Mouse (Mus musculus): ENCODE results near the gene Exosc6.
"Not testable (repeated sequence)": the region's sequence is repeated elsewhere in the genome, so short reads cannot be mapped to it uniquely, and the experiment has no call there.

Exosc6 gene

DNA sequence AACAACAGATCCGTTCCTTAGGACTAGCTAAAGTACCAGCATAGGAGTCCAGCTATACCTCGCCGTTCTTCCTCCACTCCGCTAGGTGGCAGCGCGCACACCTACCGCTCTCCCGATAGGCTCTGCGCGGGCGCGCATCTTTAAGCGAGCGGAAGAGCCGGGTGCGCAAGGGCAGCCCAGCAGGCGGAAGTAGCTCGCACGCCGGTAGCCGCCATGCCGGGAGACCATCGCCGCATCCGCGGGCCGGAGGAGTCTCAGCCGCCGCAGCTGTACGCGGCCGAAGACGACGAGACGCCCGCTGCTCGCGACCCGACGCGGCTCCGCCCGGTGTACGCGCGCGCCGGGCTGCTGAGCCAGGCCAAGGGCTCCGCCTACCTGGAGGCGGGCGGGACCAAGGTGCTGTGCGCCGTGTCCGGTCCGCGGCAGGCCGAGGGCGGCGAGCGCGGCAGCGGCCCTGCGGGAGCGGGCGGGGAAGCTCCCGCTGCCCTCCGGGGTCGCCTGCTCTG lies at the start of gene Exosc6:
Gene Exosc6 (plus strand): TSS at position 182 of the 506 bp plus-strand sequence.
- DNase-seq (ENCODE audit: low spot score): peak; percentile 97

- not testable (repeated sequence) for DNase-seq (ENCODE audit: low spot score)
These were observed 45.7 kb upstream of the Exosc6 start for GRCm38 (mm10) chr8:111010230-111010991.

GRCm38 (mm10) chr8:111026609-111027008 lies 29.5 kb upstream of the Exosc6 start:
- not testable (repeated sequence) for DNase-seq (ENCODE audit: low spot score)

DNA sequence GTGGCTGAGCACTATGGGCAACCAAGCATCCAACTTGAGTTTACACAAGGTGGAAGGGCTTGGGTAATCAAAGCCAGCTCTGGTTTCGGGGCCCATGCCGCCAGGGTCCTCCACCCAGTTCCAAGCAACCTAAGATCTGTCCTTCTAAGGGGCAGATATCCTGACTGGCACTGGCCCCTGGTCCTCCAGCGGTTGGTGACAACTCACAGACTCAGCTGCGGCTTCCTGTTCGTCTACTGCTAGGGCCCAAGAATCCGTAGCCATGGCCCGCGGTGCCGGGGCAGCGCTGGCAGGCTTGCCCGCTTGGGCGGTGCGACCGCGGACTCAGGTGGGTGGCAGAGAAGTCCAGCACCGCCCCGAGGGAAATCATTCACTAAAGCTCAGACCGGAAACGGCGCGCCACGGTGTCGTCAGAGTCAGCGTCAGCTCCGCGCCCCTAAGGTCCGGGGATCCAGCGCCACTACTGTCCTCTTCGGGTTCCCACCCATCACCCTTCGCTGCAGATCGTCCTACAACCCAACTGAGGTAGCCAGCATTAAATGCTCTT lies 28.7 kb upstream of the Exosc6 start:
- peak; percentile 84 for DNase-seq (ENCODE audit: low spot score)

- peak; percentile 17 for DNase-seq (ENCODE audit: low spot score)
These were observed 26.6 kb upstream of the Exosc6 start for GRCm38 (mm10) chr8:111029589-111029988.

- DNase-seq (ENCODE audit: low spot score): no peak
These were observed 26.1 kb upstream of the Exosc6 start for GRCm38 (mm10) chr8:111030045-111030444.

DNA sequence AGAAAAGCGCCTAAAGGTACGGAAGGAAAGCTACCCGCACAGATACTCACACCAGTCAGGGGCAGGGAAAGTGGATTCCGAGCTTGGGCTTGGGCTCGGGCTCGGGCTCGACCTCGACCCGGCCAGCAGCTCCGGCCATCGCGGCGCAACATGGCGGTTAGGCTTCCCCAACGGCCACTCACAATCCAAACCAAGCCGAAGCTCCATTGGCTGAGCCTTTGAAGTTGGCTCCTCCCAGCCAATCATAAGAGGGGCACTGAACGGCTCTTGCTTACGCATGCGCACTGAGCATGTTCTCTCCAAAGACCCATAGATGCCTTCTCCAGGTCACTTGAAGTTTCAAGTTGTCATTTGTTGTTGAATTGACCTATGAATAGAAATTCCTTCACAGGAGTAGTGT lies 24.6 kb upstream of the Exosc6 start, which contains the start of gene Ddx19b:
Gene Ddx19b (minus strand): TSS at position 180 of the 400 bp plus-strand sequence.
- DNase-seq (ENCODE audit: low spot score): no peak

GRCm38 (mm10) chr8:111032916-111033315 lies 23.2 kb upstream of the Exosc6 start, which contains the start of gene Aars:
Gene Aars, plus strand, starts transcription at chr8:111033144.
- DNase-seq (ENCODE audit: low spot score): no peak

DNA sequence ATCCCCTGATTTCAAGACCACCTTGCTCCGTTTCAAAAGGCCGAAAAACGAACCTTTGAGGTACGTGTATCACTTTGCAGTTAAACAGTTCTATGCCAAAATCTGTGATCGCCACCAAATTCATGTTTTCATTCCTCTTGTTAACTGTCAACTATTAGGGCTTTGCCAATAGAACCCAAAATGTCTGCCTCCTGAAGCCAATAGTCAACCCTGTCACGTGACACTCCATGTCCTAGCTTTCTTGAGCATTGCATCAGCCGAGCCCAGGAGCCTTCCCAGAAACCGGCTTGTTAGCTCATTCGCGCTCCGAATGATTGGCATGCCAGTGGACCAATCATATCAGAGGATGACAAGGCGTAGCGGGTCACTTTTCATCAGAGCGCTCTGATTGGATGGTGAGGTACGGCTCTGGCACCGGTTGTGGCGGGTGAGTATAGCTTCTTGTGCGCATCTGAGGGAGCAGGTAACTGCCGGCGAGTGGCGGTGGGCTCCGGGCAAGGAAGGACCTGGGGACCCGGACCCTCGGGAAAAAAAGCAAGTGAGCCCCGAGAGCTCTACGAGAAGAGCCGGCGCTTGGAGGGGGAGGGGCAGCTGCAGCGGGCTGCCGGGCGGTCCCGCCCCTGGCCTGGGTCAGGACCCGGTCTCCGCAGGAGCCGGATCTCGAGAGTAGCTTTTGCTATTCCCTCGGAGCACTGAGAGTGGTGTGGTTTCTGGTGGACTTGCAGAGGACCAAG lies 22.5 kb upstream of the Exosc6 start:
- peak; percentile 100 for DNase-seq (ENCODE audit: low spot score)

GRCm38 (mm10) chr8:111034276-111034675 lies 21.9 kb upstream of the Exosc6 start:
- DNase-seq (ENCODE audit: low spot score): peak; percentile 59

DNA sequence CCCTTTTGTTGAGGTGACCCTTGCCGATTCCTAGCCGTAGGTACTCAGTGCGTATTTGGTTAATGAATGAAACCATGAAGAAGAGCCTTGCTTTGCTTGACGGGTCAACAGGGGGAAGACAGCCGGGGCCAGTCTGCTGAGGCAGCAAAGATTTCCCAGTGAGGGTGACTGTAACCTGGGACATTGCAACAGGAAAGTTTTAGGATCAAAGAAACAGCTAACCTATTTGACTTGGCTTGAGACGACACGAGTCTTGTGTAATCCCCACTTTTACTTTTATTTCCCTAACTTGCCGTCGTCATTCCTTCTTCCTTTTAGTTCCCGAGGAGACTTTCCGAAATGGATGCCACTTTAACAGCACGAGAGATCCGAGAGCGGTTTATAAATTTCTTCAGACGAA lies 19.5 kb upstream of the Exosc6 start:
- DNase-seq (ENCODE audit: low spot score): no peak

- no peak for DNase-seq (ENCODE audit: low spot score)
These were observed 13.6 kb upstream of the Exosc6 start for GRCm38 (mm10) chr8:111042546-111042945.

DNA sequence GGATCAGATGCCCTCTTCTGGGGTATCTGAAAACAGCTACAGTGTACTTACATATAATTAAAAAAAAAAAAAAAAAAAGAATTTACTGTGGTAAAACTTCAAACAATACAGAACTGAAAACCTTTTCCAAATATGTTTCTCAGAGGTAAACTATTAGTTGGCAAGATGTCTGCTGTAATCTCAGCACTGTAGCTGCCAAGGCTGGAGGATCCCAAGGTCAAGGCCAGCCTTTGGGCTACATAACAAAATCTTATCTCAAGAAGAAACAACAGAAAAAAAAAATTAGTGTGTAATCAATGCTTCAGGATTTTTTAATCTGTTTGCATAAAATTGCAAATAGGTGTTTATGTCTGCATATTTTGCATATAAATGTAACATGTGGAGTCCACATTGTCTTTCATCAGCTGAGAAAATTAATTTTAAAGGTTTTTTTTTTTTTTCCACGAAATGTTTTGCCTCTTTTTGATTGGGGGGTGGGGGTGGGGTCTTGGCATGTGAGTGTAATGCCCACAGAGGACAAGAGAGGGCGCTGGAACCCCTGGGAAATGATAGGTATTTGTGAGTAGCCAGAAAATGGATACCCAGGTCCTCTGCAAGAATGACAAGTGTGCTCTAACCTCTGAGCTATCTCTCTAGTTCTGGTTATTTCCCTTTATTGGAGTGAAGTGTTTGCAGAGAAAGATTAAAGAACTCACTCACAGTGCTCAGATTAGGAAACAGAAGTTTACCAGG lies 12.0 kb upstream of the Exosc6 start:
- peak; percentile 30 for DNase-seq (ENCODE audit: low spot score)

GRCm38 (mm10) chr8:111048694-111049093 lies 7.4 kb upstream of the Exosc6 start:
- DNase-seq (ENCODE audit: low spot score): no peak

- DNase-seq (ENCODE audit: low spot score): no peak
These were observed 7.0 kb upstream of the Exosc6 start for GRCm38 (mm10) chr8:111049106-111049505.

DNA sequence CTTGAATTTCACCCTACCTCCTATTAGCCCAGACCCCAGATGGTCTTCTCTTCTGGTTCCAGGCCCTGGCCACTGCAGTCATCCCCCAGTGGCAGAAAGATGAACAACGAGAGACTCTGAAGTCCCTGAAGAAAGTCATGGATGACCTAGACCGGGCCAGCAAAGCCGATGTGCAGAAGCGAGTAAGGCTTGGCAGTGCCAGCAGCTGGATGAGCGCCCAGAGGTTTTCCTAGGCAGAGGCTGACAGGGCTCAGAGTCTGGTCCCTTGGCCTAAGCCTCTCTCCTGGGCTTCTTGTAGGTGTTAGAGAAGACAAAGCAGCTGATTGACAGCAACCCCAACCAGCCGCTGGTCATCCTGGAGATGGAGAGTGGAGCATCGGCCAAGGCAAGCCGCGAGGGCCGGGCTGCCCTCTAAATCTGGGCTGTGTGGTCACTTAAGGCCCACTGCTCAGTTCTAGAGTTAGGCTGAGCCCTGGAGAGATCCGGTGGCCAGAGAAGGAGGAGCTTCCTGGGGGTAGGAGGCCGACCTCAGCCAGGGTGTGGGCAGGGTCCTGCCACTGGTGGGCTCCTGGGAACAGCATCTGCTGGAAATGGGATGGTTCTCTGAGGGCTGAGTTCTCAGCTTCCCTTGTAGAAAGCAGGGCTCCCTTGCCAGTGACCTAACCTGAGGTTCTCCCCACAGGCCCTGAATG lies 2.2 kb upstream of the Exosc6 start:
- DNase-seq (ENCODE audit: low spot score): no peak

- no peak for DNase-seq (ENCODE audit: low spot score)
These were observed 1.0 kb upstream of the Exosc6 start for GRCm38 (mm10) chr8:111055031-111055634.

- no peak for DNase-seq (ENCODE audit: low spot score)
These were observed 478 bp upstream of the Exosc6 start for GRCm38 (mm10) chr8:111055661-111056060.

DNA sequence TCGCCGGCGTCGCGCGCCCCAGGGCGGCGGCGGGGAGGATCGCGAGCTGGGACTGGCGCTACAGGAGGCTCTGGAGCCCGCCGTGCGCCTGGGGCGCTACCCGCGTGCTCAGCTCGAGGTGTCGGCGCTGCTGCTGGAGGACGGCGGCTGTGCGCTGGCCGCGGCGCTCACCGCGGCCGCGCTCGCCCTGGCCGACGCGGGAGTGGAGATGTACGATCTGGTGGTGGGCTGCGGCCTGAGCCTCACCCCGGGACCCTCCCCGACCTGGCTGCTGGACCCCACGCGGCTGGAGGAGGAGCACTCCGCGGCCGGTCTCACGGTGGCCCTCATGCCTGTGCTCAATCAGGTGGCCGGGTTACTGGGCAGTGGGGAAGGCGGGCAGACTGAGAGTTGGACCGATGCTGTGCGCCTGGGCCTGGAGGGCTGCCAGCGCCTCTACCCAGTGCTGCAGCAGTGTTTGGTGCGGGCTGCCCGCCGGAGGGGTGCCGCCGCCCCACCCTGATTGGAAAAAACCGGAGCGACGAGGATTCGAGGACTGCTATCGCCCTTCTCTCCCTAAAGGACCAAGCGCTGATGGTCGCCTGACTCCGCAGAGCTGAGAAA lies 653 bp downstream of the Exosc6 start:
- peak; percentile 45 for DNase-seq (ENCODE audit: low spot score)

GRCm38 (mm10) chr8:111058946-111059572 lies 2.9 kb downstream of the Exosc6 start:
- no peak for DNase-seq (ENCODE audit: low spot score)
